Mouse (Mus musculus): ENCODE measurements around the gene Ace2. TPM values are rescaled to one million over a fixed set of nuclear protein-coding genes. Genes with fewer than 3 reads are reported as not detected.

Ace2 gene
- polyA plus RNA-seq (2017; shearing (Covaris generic)): not detected

- no peak for ATAC-seq
Measured at GRCm38 (mm10) chrX:164139032-164139431, at the start of gene Ace2. Ace2 (plus strand) TSS chrX:164139332.

DNA sequence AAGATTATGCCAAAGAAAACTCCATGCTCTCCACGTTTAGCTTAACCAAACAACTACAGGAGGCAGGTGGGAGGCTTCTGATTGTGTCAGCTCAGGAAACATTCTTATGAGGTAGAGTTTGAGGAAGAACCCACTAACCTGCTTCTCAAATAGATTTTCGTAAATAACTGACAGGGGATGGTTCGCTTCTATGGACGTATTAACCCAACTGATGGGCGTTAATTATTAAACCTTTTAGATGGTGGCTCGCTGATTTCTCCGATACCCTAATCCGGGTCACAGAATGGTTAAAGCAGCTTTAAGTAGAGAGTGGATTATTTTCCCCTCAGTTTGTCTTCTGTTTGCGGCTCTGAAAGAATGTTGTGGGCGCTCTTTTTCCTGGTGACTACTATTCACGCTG, 49.2 kb upstream of the Ace2 start:
- ATAC-seq: no peak

- ATAC-seq: no peak
Measured at GRCm38 (mm10) chrX:164092300-164093169, 46.6 kb upstream of the Ace2 start.

DNA sequence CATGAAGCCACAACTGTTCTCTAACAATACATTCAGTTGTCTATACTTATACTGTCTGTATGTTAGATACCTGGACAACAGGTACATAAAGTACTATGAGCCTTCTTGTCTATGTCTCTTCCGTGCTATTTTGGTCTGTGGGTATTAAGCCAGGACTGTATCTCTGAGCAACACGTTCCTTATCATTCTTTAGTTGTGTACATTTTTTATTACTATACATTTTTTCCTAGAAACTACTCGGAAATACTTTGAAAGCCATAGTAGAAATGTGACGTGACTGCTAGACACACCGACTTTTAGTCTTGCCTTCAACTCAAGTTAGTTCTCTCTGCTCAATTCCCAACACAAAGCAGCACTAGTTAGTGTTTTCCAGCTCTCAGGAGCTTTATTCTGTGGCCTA, 45.7 kb upstream of the Ace2 start:
- no peak for ATAC-seq

DNA sequence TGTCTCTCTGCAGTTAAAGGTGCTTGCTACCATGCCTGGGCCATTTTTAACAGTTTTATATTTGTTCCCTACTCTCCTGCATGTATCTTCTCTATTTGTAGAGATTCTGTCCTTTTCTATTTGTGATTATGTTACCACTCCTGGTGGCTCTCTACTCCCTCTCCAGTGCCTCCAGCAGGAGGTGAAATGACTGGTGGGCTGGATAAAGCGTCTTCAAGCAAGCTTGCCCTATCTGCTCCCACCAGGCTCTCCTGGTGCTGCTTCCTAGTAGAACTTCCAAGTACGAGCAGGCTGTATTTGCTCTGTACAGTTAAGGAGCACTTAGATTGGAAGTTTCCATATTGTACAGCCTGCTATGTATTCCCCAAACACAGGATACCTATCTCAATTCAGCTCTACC, 43.3 kb upstream of the Ace2 start:
- no peak for ATAC-seq

DNA sequence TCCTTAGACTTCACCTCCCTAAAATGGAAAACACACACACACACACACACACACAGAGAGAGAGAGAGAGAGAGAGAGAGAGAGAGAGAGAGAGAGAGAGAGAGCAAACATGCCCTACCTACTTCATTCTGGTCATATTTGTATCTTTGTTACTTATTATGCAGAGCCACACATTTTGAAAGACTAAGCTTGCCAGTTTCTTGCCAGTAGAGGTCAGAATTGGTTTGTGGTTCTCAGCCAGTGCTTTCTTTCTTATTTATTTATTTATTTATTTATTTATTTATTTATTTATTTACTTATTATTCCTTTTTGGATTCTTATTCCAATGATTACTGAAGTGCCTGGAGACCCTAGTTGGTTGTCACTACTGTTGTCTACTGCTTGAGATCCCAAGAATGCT, 37.6 kb upstream of the Ace2 start:
- no peak for ATAC-seq

DNA sequence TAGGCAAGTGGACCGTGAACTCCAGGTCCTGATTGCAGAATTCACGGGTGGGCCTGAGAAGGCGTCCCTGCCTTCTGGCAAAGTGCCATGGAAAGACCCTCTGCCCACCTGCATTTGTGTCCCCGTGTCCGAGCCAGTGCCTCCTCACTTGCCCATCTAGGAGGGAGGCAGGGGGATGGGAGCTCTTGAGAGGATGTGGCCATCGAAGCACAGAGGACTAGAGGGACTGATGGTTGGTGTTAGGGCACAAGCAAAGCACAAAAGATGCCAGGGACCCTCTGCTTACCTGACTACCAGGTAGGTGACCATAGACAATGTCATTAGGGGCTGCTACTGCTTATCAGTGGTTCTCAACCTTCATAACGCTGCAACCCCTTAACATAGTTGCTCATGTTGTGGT, 36.9 kb upstream of the Ace2 start:
- ATAC-seq: no peak

DNA sequence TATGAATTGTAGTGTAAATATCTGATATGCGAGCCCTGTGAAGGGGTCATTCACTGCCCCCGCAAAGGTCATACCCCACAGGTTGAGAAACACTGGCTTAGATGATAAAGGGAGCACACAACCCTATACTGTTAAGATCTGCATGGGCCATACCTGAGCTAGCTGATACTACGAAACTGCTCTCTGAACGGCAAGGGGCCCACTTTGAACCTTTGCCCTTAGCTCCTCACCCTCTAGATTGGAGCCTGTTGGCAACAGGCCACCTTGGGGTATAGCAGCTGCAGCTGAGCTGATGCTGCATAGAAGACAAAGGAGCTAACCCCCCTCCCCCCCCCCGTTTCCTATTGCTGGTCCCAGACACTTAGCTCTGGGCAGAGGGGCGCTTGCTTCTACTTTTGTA, 36.5 kb upstream of the Ace2 start:
- ATAC-seq: no peak

- ATAC-seq: no peak
Measured at GRCm38 (mm10) chrX:164111146-164111545, 28.0 kb upstream of the Ace2 start.

DNA sequence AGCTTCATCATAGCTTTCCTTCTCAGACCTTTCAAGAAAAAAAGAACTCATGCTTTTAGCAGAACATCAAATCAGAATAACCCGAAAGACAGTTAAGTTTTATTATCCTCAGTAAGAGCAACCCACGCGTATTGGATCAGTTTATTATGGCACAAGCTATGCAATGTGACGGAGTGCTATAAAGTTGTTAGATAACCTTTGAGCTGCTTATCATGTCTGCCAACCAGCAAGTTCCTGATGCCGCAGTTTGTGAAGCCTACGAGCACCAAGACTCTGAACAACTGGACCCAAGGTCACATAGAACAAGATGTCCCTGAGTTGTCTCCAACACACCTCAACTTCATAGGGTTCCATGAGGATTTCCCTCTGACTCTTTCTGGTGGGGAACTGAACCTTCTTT, 25.4 kb upstream of the Ace2 start:
- ATAC-seq: no peak

- ATAC-seq: no peak
Measured at GRCm38 (mm10) chrX:164123942-164124341, 15.2 kb upstream of the Ace2 start.

GRCm38 (mm10) chrX:164133531-164133930, 5.6 kb upstream of the Ace2 start:
- ATAC-seq: no peak

DNA sequence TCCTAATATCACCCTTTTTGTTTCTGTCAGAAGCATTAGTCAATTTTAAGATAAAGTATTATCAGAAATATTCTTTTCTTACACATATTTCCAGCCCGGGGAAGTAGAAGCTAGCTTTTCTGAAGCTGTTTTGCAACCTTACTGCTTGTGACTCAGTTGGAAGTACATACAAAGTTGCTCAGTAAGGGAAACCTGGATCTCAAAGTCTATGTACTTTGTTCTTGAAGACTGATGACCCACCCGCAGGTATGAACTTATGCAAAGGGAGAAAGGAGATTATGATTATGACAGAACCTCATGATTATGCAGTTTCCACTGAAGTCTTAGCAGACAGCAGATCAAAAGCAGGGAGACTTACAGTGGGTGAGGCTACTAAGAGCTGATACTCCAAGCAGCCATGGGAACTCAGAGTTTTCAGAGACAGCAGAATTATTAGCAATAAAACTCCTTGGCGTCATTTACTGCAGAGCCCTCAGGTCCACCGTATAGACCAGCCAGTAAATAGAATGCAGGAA, 3.8 kb upstream of the Ace2 start:
- no peak for ATAC-seq

DNA sequence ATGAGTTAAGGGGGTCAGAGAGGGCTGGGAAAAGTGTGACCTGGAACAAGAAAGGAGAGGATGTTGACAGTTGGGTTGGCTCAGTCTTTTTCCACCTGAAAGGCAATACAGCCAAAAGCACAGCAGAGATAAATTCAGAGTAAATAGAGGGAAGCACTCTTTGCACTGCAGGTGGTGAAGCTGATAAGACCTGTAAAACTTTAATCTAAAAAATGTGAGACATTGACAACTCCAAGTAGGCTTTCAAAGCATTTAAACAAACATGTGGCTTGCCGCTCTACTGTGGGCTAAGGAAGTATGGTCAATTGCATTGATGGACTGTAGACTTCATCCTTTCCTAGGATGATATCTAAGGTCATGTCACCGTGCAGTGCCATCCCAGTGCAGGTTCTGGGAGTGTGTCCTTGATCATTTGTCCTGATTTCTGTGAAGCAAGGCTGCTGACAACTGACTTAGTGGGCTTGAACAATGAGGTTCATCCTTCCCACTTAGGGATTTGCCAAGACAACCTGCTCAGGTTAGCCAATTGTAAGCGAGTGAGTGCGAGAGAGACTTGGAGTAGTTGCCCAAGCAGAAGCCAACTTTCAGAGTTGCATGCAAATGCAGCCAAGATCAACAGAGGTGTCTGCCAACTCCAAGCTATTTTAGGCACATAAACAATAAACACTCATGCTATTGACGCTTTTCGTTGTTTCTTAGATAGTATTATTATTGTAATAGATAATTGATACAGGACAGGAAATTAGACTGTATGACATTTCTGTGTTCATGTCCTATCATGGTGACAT, 6.5 kb downstream of the Ace2 start:
- no peak for ATAC-seq

DNA sequence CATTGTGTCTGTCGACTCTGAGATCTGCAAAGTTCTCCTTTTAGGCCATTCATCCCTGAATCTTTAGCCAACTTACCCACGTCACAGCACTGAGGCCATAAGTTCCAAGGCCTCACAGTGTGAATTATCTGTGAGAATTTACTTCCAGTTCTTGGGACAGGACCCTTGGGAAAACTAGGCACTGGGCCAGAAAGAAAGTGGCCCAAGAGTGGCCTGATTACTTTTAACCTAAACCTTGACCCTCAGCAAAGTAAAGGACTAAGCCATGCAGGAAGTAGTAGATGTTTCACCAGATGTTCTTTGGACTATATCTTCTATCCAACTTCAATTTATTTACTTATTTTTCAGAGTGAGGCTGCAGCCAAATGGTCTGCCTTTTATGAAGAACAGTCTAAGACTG, 13.6 kb downstream of the Ace2 start:
- no peak for ATAC-seq

GRCm38 (mm10) chrX:164153606-164154005, 14.5 kb downstream of the Ace2 start:
- no peak for ATAC-seq

GRCm38 (mm10) chrX:164154594-164154993, 15.5 kb downstream of the Ace2 start:
- ATAC-seq: no peak

DNA sequence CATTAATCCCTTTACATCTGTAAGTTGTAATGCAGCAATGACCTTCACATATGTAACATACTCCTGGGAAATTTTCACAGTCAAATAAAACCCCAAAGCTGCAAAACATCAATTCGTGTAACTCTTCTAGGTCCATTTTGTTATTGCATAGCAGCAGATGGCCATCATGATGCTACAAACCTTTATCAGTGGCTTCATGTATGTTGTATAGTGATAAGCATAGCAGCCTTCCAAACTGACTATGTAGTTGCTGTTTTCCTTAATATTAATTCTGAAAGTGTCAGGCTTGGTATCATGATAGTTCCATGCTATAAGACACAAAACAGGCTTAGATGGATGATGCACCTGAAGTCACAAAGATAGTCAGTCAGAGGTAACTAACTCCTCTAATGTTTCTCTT, 25.5 kb downstream of the Ace2 start:
- ATAC-seq: no peak

DNA sequence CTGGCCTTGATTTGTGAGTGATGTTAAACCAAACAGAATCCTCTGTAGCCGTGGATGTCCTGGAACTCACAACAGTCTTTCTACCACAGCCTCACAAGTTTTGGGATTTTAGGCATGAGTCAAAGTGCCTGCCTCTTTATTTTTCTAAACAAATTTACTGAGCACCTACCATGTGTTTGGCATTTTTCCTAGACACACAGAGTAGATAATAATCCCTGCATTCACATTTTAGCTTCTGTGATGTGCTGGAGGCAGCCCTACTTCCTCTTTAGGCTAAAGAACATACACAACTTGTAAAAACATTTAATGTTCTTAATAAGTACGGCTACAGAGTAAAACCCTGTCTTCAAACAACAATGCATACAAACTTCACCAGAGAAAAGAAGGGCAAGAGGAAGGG, 31.9 kb downstream of the Ace2 start:
- ATAC-seq: no peak

GRCm38 (mm10) chrX:164173880-164174279, 34.7 kb downstream of the Ace2 start:
- no peak for ATAC-seq

DNA sequence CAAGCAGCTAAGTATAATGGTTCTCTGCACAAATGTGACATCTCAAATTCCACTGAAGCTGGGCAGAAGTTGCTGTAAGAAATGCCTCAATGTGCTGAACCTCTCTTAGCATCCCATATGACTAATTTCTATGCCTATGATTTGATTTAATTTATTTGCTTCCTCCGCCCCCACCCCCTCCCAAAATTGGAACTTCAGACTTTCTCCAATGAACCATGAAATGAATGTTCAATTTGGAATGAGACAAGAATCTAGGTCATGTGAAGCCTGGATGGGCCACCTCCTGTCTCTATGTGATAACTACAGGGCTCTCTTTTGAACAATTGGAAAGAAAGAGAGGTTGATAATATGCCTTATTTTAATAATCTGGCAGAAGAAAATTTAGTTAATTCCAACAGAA, 36.2 kb downstream of the Ace2 start:
- no peak for ATAC-seq

- ATAC-seq: no peak
Measured at GRCm38 (mm10) chrX:164175780-164176179, 36.6 kb downstream of the Ace2 start.

- no peak for ATAC-seq
Measured at GRCm38 (mm10) chrX:164178856-164179255, 39.7 kb downstream of the Ace2 start.

DNA sequence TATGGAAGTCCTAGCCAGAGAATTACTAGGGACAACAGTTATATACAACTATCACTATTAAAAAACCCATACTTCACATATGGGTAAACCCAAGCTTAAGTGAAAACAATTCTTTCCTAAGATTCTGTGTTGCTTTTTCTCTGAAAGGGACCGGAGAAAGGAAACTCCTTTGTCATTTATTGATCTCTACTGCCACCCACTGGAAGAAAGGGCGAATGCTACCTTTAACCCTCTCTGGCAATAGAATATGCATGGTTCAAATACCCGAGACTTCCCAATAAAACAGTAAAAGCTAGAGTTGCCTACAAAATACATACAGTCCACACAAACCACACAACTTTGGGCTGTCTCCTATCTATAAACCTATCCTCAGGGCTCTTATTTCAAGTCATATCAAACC, 40.6 kb downstream of the Ace2 start:
- ATAC-seq: peak; percentile 63

All from CD4-positive, CD25-positive, alpha-beta regulatory T cell, adult 4 months (primary cell).